Mouse (Mus musculus) urinary bladder, postnatal 14 days (tissue): ENCODE data around the gene Natd1.
"Not testable (repeated sequence)": the region's sequence is repeated elsewhere in the genome, so short reads cannot be mapped to it uniquely, and the experiment has no call there.

Experiments
- DNase-seq: peaks from one replicate; pipeline ENCODE4 v3.0.0; 2021; ENCODE audit warnings: low spot score

Gene Natd1

GRCm38 (mm10) chr11:60889861-60890260, 24.7 kb downstream of the Natd1 start:
- DNase-seq, result no peak

GRCm38 (mm10) chr11:60886986-60887385, 27.6 kb downstream of the Natd1 start:
- not testable (repeated sequence) for DNase-seq

- no peak for DNase-seq
Observed at GRCm38 (mm10) chr11:60882386-60882785, 32.2 kb downstream of the Natd1 start.

GRCm38 (mm10) chr11:60880559-60880958, 34.0 kb downstream of the Natd1 start:
- no peak for DNase-seq

GRCm38 (mm10) chr11:60879423-60879822, 35.1 kb downstream of the Natd1 start:
- DNase-seq, result peak; percentile 42

GRCm38 (mm10) chr11:60878675-60879294, 35.8 kb downstream of the Natd1 start, which contains the start of gene Tmem11:
Gene Tmem11, minus strand, starts transcription at chr11:60879272.
- peak; percentile 95 for DNase-seq

GRCm38 (mm10) chr11:60878056-60878612, 36.4 kb downstream of the Natd1 start:
- peak; percentile 50 for DNase-seq

GRCm38 (mm10) chr11:60873101-60873500, 41.4 kb downstream of the Natd1 start:
- no peak for DNase-seq

- no peak for DNase-seq
Observed at GRCm38 (mm10) chr11:60871409-60871808, 43.1 kb downstream of the Natd1 start.

GRCm38 (mm10) chr11:60869471-60869870, 45.1 kb downstream of the Natd1 start:
- not testable (repeated sequence) for DNase-seq

GRCm38 (mm10) chr11:60867904-60868303, 46.6 kb downstream of the Natd1 start:
- no peak for DNase-seq

GRCm38 (mm10) chr11:60867456-60867855, 47.1 kb downstream of the Natd1 start:
- no peak for DNase-seq

GRCm38 (mm10) chr11:60866021-60866420, 48.5 kb downstream of the Natd1 start:
- DNase-seq, result no peak

- DNase-seq, result no peak
Observed at GRCm38 (mm10) chr11:60864916-60865315, 49.6 kb downstream of the Natd1 start.

GRCm38 (mm10) chr11:60864166-60864565, 50.4 kb downstream of the Natd1 start:
- DNase-seq, result peak; percentile 29

- DNase-seq, result no peak
Observed at GRCm38 (mm10) chr11:60863196-60863595, 51.4 kb downstream of the Natd1 start.

- DNase-seq, result no peak
Observed at GRCm38 (mm10) chr11:60861993-60862392, 52.6 kb downstream of the Natd1 start.

- no peak for DNase-seq
Observed at GRCm38 (mm10) chr11:60856587-60856986, 58.0 kb downstream of the Natd1 start.
